24 mouse cellular contexts compared by ENCODE assay signal in the genomic region with DNA sequence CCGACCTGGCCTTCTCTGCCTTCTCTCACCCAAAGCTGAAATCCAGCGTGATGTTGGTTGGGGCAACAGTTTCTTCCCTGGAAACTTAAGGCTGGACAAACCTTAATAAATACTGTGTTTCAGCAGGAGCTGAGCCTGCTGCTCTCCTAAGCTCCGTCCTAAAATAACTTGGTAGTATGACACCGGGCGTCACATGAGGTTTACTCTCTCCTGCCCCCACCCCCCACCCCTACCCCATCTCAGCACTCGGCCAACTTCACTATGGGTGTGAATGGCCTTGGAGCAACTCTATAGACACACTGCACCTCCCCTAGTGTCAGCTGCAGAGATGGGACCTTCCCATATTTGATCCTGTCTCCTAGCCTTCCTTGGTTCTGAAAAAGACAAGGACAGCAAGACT. TPM values are rescaled to one million over a fixed set of nuclear protein-coding genes. Genes with fewer than 3 reads are reported as not detected.
DNase-seq lines count a peak whose midpoint lies in the region; ATAC-seq and TF ChIP-seq lines count a peak whose summit lies in the region.
"Had no signal": no experiment of that assay in that cellular context is flagged by ENCODE, and none has a peak within 500 bp of the region (broad histone marks: within the 10 kb centered on the region; RNA-seq: fewer than 3 reads in every experiment).

No protein-coding gene starts in this region.

- 56% methylated on average over 6 of the region's 6 CpGs for WGBS in heart, embryonic 12.5 days
- 76% methylated on average over 6 of the region's 6 CpGs for WGBS in hindbrain, postnatal 0 days
- WGBS in hindbrain, embryonic 16.5 days = 81% methylated on average over 6 of the region's 6 CpGs
- 75% methylated on average over 6 of the region's 6 CpGs for WGBS in embryonic facial prominence, embryonic 10.5 days
- WGBS in embryonic facial prominence, embryonic 15.5 days = 76% methylated on average over 6 of the region's 6 CpGs

- H3K4me2 ChIP-seq in heart, embryonic 12.5 days = peak overlapping the region; percentile 42
- H3K4me2 ChIP-seq in hindbrain, postnatal 0 days (ENCODE audit: low read depth, low read length) = no peak overlapping the region
- H3K4me2 ChIP-seq in hindbrain, embryonic 16.5 days (ENCODE audit: low read length) = no peak overlapping the region
- H3K4me2 ChIP-seq in embryonic facial prominence, embryonic 15.5 days (replicated peaks) = no peak overlapping the region
- H3K4me2 ChIP-seq: embryonic facial prominence, embryonic 12.5 days; hindbrain, embryonic 14.5 days; liver, embryonic 15.5 days; midbrain, embryonic 15.5 days; neural tube, embryonic 13.5 days had no signal

- no peak overlapping the region for H3K9ac ChIP-seq in heart, embryonic 12.5 days
- H3K9ac ChIP-seq in hindbrain, postnatal 0 days (replicated peaks; ENCODE audit: low read length) = no peak overlapping the region
- no peak overlapping the region for H3K9ac ChIP-seq in hindbrain, embryonic 16.5 days (ENCODE audit: low read depth, low read length)
- no peak overlapping the region for H3K9ac ChIP-seq in embryonic facial prominence, embryonic 15.5 days
- H3K9ac ChIP-seq: embryonic facial prominence, embryonic 12.5 days; hindbrain, embryonic 14.5 days; liver, embryonic 15.5 days; midbrain, embryonic 15.5 days; neural tube, embryonic 13.5 days had no signal

- peak overlapping the region; percentile 70 for H3K27ac ChIP-seq in heart, embryonic 12.5 days (ENCODE audit: poor library complexity, severe bottlenecking)
- peak overlapping the region; percentile 12; the same call in 1 of the 2 replicates for H3K27ac ChIP-seq in hindbrain, postnatal 0 days
- no peak overlapping the region for H3K27ac ChIP-seq in hindbrain, embryonic 16.5 days (ENCODE audit: low read depth, low read length)
- H3K27ac ChIP-seq in embryonic facial prominence, embryonic 10.5 days (replicated peaks) = 0 out of 2 replicates have a peak overlapping the region, but pooled peaks have one; percentile 11
- H3K27ac ChIP-seq in embryonic facial prominence, embryonic 15.5 days (replicated peaks) = peak overlapping the region; percentile 29; the same call in 1 of the 2 replicates
- H3K27ac ChIP-seq: hindbrain, embryonic 14.5 days; liver, embryonic 15.5 days; neural tube, embryonic 13.5 days had no signal

- peaks cover 3% of the 10 kb centered on the region for H3K9me3 ChIP-seq in heart, embryonic 12.5 days (replicated peaks)
- no peaks in the 10 kb centered on the region for H3K9me3 ChIP-seq in hindbrain, postnatal 0 days (ENCODE audit: low read length)
- no peaks in the 10 kb centered on the region for H3K9me3 ChIP-seq in hindbrain, embryonic 16.5 days (ENCODE audit: control insufficient read depth, low read length)
- no peaks in the 10 kb centered on the region for H3K9me3 ChIP-seq in embryonic facial prominence, embryonic 10.5 days
- no peaks in the 10 kb centered on the region for H3K9me3 ChIP-seq in embryonic facial prominence, embryonic 15.5 days (replicated peaks)
- H3K9me3 ChIP-seq: embryonic facial prominence, embryonic 12.5 days; liver, embryonic 15.5 days; midbrain, embryonic 15.5 days; neural tube, embryonic 13.5 days had no signal

- peaks cover 61% of the 10 kb centered on the region for H3K4me1 ChIP-seq in heart, embryonic 12.5 days (replicated peaks)
- no peaks in the 10 kb centered on the region for H3K4me1 ChIP-seq in hindbrain, postnatal 0 days (ENCODE audit: insufficient read depth, low read length)
- H3K4me1 ChIP-seq in hindbrain, embryonic 16.5 days (ENCODE audit: control insufficient read depth, insufficient read depth, low read depth, low read length) = no peaks in the 10 kb centered on the region; the same call in 1 of the 2 replicates
- H3K4me1 ChIP-seq in embryonic facial prominence, embryonic 10.5 days = peaks cover 66% of the 10 kb centered on the region
- H3K4me1 ChIP-seq in embryonic facial prominence, embryonic 15.5 days = peaks cover 47% of the 10 kb centered on the region

- H3K36me3 ChIP-seq in heart, embryonic 12.5 days = peaks cover 8% of the 10 kb centered on the region
- no peaks in the 10 kb centered on the region for H3K36me3 ChIP-seq in hindbrain, postnatal 0 days (ENCODE audit: insufficient read depth, low read length)
- H3K36me3 ChIP-seq in hindbrain, embryonic 16.5 days (ENCODE audit: control insufficient read depth, insufficient read depth, low read length) = no peaks in the 10 kb centered on the region
- peaks cover 60% of the 10 kb centered on the region for H3K36me3 ChIP-seq in embryonic facial prominence, embryonic 10.5 days (replicated peaks)
- 0 out of 2 replicates have a peak, but pooled peaks cover 6% of the 10 kb centered on the region for H3K36me3 ChIP-seq in embryonic facial prominence, embryonic 15.5 days
- H3K36me3 ChIP-seq: liver, embryonic 15.5 days; midbrain, embryonic 15.5 days; neural tube, embryonic 13.5 days had no signal

- no peak overlapping the region for H3K4me3 ChIP-seq in heart, embryonic 12.5 days
- H3K4me3 ChIP-seq in hindbrain, postnatal 0 days (ENCODE audit: low read length) = no peak overlapping the region
- H3K4me3 ChIP-seq in hindbrain, embryonic 16.5 days (ENCODE audit: low read length) = no peak overlapping the region
- H3K4me3 ChIP-seq in embryonic facial prominence, embryonic 10.5 days = no peak overlapping the region
- no peak overlapping the region for H3K4me3 ChIP-seq in embryonic facial prominence, embryonic 15.5 days (replicated peaks)
- H3K4me3 ChIP-seq: embryonic facial prominence, embryonic 12.5 days; liver, embryonic 15.5 days; midbrain, embryonic 15.5 days; myocyte; neural tube, embryonic 13.5 days had no signal

- DNase-seq in heart, adult 18-20 months = no peak
- DNase-seq in hindbrain, postnatal 0 days (ENCODE audit: low spot score) = no peak
- DNase-seq in embryonic facial prominence, embryonic 10.5 days (ENCODE audit: low spot score) = no peak
- no peak for DNase-seq in B cell, adult 2 months
- DNase-seq in cerebellum, postnatal 4 days (ENCODE audit: low spot score in 2 of 2) = no peak
- DNase-seq: adrenal gland, adult 2 months; cerebellum, adult 11-12 months; cerebellum, postnatal 10 days; kidney, postnatal 4 days; lung, postnatal 4 days; retina, postnatal 1 day; right cerebral cortex, postnatal 25 days; thymus, postnatal 14 days had no signal

- no peak for TF ChIP-seq CTCF in hindbrain, postnatal 0 days (IDR thresholded peaks at IDR 0.05; ENCODE audit: low read depth)

- peak; percentile 19; the same call in 1 of the 2 replicates for ATAC-seq in heart, embryonic 12.5 days (ENCODE audit: insufficient number of reproducible peaks, low FRiP score)
- no peak for ATAC-seq in hindbrain, postnatal 0 days
- no peak for ATAC-seq in hindbrain, embryonic 16.5 days
- no peak for ATAC-seq in embryonic facial prominence, embryonic 15.5 days (ENCODE audit: insufficient number of reproducible peaks, low FRiP score, low TSS enrichment, low read depth)
- ATAC-seq: forebrain, embryonic 14.5 days; intestine, postnatal 0 days; midbrain, embryonic 15.5 days had no signal

- no peaks in the 10 kb centered on the region for H3K27me3 ChIP-seq in heart, embryonic 12.5 days (replicated peaks)
- H3K27me3 ChIP-seq in hindbrain, postnatal 0 days (ENCODE audit: insufficient read depth, low read length) = no peaks in the 10 kb centered on the region
- no peaks in the 10 kb centered on the region for H3K27me3 ChIP-seq in hindbrain, embryonic 16.5 days (replicated peaks; ENCODE audit: control insufficient read depth, insufficient read depth, low read length)
- no peaks in the 10 kb centered on the region for H3K27me3 ChIP-seq in embryonic facial prominence, embryonic 10.5 days (replicated peaks; ENCODE audit: low read depth, poor library complexity, severe bottlenecking)
- no peaks in the 10 kb centered on the region for H3K27me3 ChIP-seq in embryonic facial prominence, embryonic 15.5 days
- H3K27me3 ChIP-seq: embryonic facial prominence, embryonic 12.5 days; liver, embryonic 15.5 days; midbrain, embryonic 15.5 days had no signal

RNA-seq across cellular contexts. Expression of a gene that starts 15.8 kb away (rescaled TPM):
- polyA plus RNA-seq in heart, embryonic 12.5 days (2016; fragmentation: Nextera tagmentation; extraction: Ambion mirVana) = 59.7 and 64.7 TPM in 2 replicates
- 10 to 100 TPM; 11.9 to 13.2 TPM for total RNA-seq in heart, adult 18-20 months (2021)
- total RNA-seq in hindbrain, postnatal 0 days (2014; rRNA removed) = 3.9 and 4.0 TPM in 2 replicates
- 37.3 and 71.6 TPM in 2 replicates for polyA plus RNA-seq in hindbrain, postnatal 0 days (2015; fragmentation: Nextera tagmentation; extraction: Ambion mirVana)
- 27.0 and 38.2 TPM in 2 replicates for polyA plus RNA-seq in hindbrain, embryonic 16.5 days (2015; fragmentation: Nextera tagmentation; extraction: Ambion mirVana)
- 94.5 and 111 TPM in 2 replicates for polyA plus RNA-seq in embryonic facial prominence, embryonic 10.5 days (2016; fragmentation: Nextera tagmentation; extraction: Ambion mirVana)
- 101 and 108 TPM in 2 replicates for polyA plus RNA-seq in embryonic facial prominence, embryonic 15.5 days (2015; fragmentation: Nextera tagmentation; extraction: Ambion mirVana)
